Mouse (Mus musculus) intestine, embryonic 14.5 days (tissue): Measurements from ENCODE around the gene Srrm1. TPM values are rescaled to one million over a fixed set of nuclear protein-coding genes. Genes with fewer than 3 reads are reported as not detected.
A peak's percentile ranks its signal among the peaks of the same experiment; 100 is the strongest.

Experiments used
- ATAC-seq: fragments of 200-750 bp; cut with Nextera tagmentation; replicated peaks from 2 replicates; pipeline ENCODE4 v1.8.0; 2017; ENCODE audit warnings: low read depth, moderate number of reproducible peaks, moderate TSS enrichment, moderate library complexity; ENCODE audit not compliant: low FRiP score, low TSS enrichment
- DNase-seq: peaks from one replicate; pipeline ENCODE4 v3.0.0-alpha.2; 2018; ENCODE audit warnings: low spot score
- H3K27ac ChIP-seq: fragments of 300-500 bp; sonication (generic); 2 replicates; pipeline ENCODE4 v1.5.1; 2014; ENCODE audit warnings: low read depth, mild to moderate bottlenecking, control low read depth
- H3K27me3 ChIP-seq: fragments of 300-500 bp; sonication (generic); replicated peaks from 2 replicates; pipeline ENCODE4 v1.6.1; 2014; ENCODE audit warnings: low read length, control low read depth; ENCODE audit not compliant: control insufficient read depth, insufficient read depth
- H3K36me3 ChIP-seq: fragments of 300-500 bp; sonication (generic); 2 replicates; pipeline ENCODE4 v1.6.1; 2014; ENCODE audit warnings: low read length, control low read depth; ENCODE audit not compliant: control insufficient read depth, insufficient read depth
- H3K4me1 ChIP-seq: fragments of 300-500 bp; sonication (generic); replicated peaks from 2 replicates; pipeline ENCODE4 v1.6.1; 2014; ENCODE audit warnings: low read length, control low read depth, mixed read lengths; ENCODE audit not compliant: control insufficient read depth, insufficient read depth
- H3K4me2 ChIP-seq: fragments of 300-500 bp; sonication (generic); 2 replicates; pipeline ENCODE4 v1.6.1; 2014; ENCODE audit warnings: low read length
- H3K4me3 ChIP-seq: fragments of 300-500 bp; sonication (generic); 2 replicates; pipeline ENCODE4 v1.5.1; 2014; ENCODE audit warnings: low read depth, low read length, control low read depth, mixed read lengths
- H3K9ac ChIP-seq: fragments of 300-500 bp; sonication (generic); 2 replicates; pipeline ENCODE4 v1.6.1; 2014; ENCODE audit warnings: mild to moderate bottlenecking, low read length
- H3K9me3 ChIP-seq: fragments of 300-500 bp; sonication (generic); 2 replicates; pipeline ENCODE4 v1.6.1; 2016; ENCODE audit warnings: low read length, control low read depth; ENCODE audit not compliant: control insufficient read depth
- WGBS: fragments of 180-500 bp; shearing (Covaris S2); extraction: QIAGEN DNeasy Blood & Tissue Kit; methylation state at CpG from one replicate; pipeline ENCODE4 v1.1.7; 2014; 5-methylcytosine and 5-hydroxymethylcytosine counted together
- polyA plus RNA-seq: library from polyadenylated mRNA; unstranded; fragments of >200 nt; fragmentation: Nextera tagmentation; extraction: Ambion mirVana; gene quantifications from 2 replicates; pipeline ENCODE4 v1.2.1, GENCODE M21; 2014

Gene Srrm1
- polyA plus RNA-seq, 1 experiment from 2014 or later: 201 TPM

GRCm38 (mm10) chr4:135314419-135314832 is 38.7 kb downstream of the Srrm1 start:
- H3K9me3 ChIP-seq: no peaks in the 10 kb centered on the region
- H3K4me1 ChIP-seq: peaks cover 11% of the 10 kb centered on the region
- no peak overlapping the region for H3K27ac ChIP-seq
- H3K36me3 ChIP-seq: peaks cover 43% of the 10 kb centered on the region
- no peak overlapping the region for H3K9ac ChIP-seq
- no peaks in the 10 kb centered on the region for H3K27me3 ChIP-seq
- WGBS: 81% methylated on average over 11 of the region's 11 CpGs
- H3K4me2 ChIP-seq: no peak overlapping the region
- no peak for ATAC-seq
- H3K4me3 ChIP-seq: no peak overlapping the region
- no peak for DNase-seq

GRCm38 (mm10) chr4:135313761-135314241 is 39.3 kb downstream of the Srrm1 start:
- H3K9ac ChIP-seq: no peak overlapping the region
- no peaks in the 10 kb centered on the region for H3K27me3 ChIP-seq
- no peak overlapping the region for H3K4me2 ChIP-seq
- ATAC-seq (0 out of 2 replicates have a peak, but pooled peaks have one; percentile 3), DNase-seq (no peak)
- WGBS: 69% methylated on average over 9 of the region's 9 CpGs
- peaks cover 37% of the 10 kb centered on the region for H3K36me3 ChIP-seq
- H3K27ac ChIP-seq: no peak overlapping the region
- H3K4me1 ChIP-seq: peaks cover 11% of the 10 kb centered on the region
- no peak overlapping the region for H3K4me3 ChIP-seq
- no peaks in the 10 kb centered on the region for H3K9me3 ChIP-seq

GRCm38 (mm10) chr4:135313111-135313691 is 39.9 kb downstream of the Srrm1 start:
- Histone ChIP-seq H3K9me3 (no peaks in the 10 kb centered on the region), H3K4me1 (peaks cover 11% of the 10 kb centered on the region), H3K9ac (no peak overlapping the region), H3K27ac (no peak overlapping the region), H3K4me3 (no peak overlapping the region), H3K4me2 (no peak overlapping the region), H3K27me3 (no peaks in the 10 kb centered on the region), H3K36me3 (peaks cover 31% of the 10 kb centered on the region)
- DNase-seq: no peak
- 41% methylated on average over 17 of the region's 17 CpGs for WGBS
- no peak for ATAC-seq

- 43% methylated on average over 4 of the region's 4 CpGs for WGBS
- no peak for DNase-seq
- Histone ChIP-seq H3K27me3 (no peaks in the 10 kb centered on the region), H3K4me1 (peaks cover 11% of the 10 kb centered on the region), H3K4me3 (no peak overlapping the region), H3K4me2 (no peak overlapping the region), H3K36me3 (peaks cover 27% of the 10 kb centered on the region), H3K9ac (no peak overlapping the region), H3K27ac (no peak overlapping the region), H3K9me3 (no peaks in the 10 kb centered on the region)
- ATAC-seq: no peak
Observed at GRCm38 (mm10) chr4:135312706-135313105, 40.4 kb downstream of the Srrm1 start.

GRCm38 (mm10) chr4:135310371-135310770 is 42.8 kb downstream of the Srrm1 start:
- DNase-seq (no peak), ATAC-seq (no peak)

GRCm38 (mm10) chr4:135309726-135310125 is 43.4 kb downstream of the Srrm1 start:
- no peak overlapping the region for H3K9ac ChIP-seq
- no peak for DNase-seq
- WGBS: 52% methylated on average over 5 of the region's 5 CpGs
- H3K4me2 ChIP-seq: no peak overlapping the region
- H3K36me3 ChIP-seq: no peaks in the 10 kb centered on the region
- H3K4me3 ChIP-seq: no peak overlapping the region
- H3K9me3 ChIP-seq: no peaks in the 10 kb centered on the region
- no peak overlapping the region for H3K27ac ChIP-seq
- H3K4me1 ChIP-seq: peaks cover 11% of the 10 kb centered on the region
- H3K27me3 ChIP-seq: no peaks in the 10 kb centered on the region
- ATAC-seq: no peak

More at GRCm38 (mm10) chr4:135310371-135310770, 42.8 kb downstream of the Srrm1 start:
- Histone ChIP-seq H3K4me2 (no peak overlapping the region), H3K4me3 (no peak overlapping the region), H3K27ac (no peak overlapping the region), H3K9me3 (no peaks in the 10 kb centered on the region), H3K27me3 (no peaks in the 10 kb centered on the region), H3K9ac (no peak overlapping the region), H3K4me1 (peaks cover 11% of the 10 kb centered on the region), H3K36me3 (peaks cover 5% of the 10 kb centered on the region; the same call in 1 of the 2 replicates)
- 74% methylated on average over 8 of the region's 8 CpGs for WGBS

- Histone ChIP-seq H3K4me2 (no peak overlapping the region), H3K27me3 (no peaks in the 10 kb centered on the region), H3K9me3 (no peaks in the 10 kb centered on the region), H3K36me3 (no peaks in the 10 kb centered on the region), H3K9ac (no peak overlapping the region), H3K4me1 (peaks cover 11% of the 10 kb centered on the region), H3K27ac (no peak overlapping the region), H3K4me3 (no peak overlapping the region)
- DNase-seq: no peak
- ATAC-seq: no peak
- 49% methylated on average over 9 of the region's 9 CpGs for WGBS
Observed at GRCm38 (mm10) chr4:135309112-135309659, 43.9 kb downstream of the Srrm1 start.

GRCm38 (mm10) chr4:135306971-135307632 is 46.0 kb downstream of the Srrm1 start:
- Histone ChIP-seq H3K27me3 (no peaks in the 10 kb centered on the region), H3K36me3 (no peaks in the 10 kb centered on the region), H3K4me3 (no peak overlapping the region), H3K4me1 (no peaks in the 10 kb centered on the region), H3K27ac (no peak overlapping the region), H3K4me2 (no peak overlapping the region), H3K9ac (no peak overlapping the region), H3K9me3 (no peaks in the 10 kb centered on the region)
- WGBS: 45% methylated on average over 17 of the region's 17 CpGs
- no peak for DNase-seq
- no peak for ATAC-seq
